Mouse (Mus musculus) heart, adult 8-10 months (tissue): ENCODE measurements around the gene Tlr5. TPM values are rescaled to one million over a fixed set of nuclear protein-coding genes. Genes with fewer than 3 reads are reported as not detected.

Source experiments
- DNase-seq: peaks from one replicate; pipeline ENCODE4 v3.0.0; 2022; ENCODE audit warnings: low spot score
- total RNA-seq, 4 experiments: library from RNA; stranded (reverse); gene quantifications; 2 replicates each; pipeline ENCODE4 v1.2.4; 2022

The Tlr5 gene
- total RNA-seq, 4 experiments from 2014 or later, result 0.69 to 1.1 (median 0.99) TPM

DNA sequence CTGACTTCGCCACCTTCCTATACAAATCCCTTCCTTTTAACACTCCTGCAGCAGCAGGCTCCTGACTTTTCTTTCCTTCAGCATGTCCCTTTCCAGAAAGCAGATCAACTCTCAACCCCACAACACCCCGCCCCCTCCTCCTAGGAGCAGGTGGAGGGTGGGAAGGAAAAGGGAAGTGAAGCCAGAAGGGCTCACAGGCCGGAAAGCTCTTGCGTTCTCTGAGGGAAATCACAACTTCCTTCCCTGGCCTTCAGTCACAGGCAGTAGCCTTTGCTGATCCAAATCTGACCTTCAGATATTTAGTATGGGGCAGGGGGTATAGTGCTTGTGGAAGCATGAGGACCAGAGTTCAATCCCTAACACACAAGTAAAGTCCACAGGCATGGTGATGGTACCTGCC lies 921 bp upstream of the Tlr5 start:
- DNase-seq, result peak; percentile 34

DNA sequence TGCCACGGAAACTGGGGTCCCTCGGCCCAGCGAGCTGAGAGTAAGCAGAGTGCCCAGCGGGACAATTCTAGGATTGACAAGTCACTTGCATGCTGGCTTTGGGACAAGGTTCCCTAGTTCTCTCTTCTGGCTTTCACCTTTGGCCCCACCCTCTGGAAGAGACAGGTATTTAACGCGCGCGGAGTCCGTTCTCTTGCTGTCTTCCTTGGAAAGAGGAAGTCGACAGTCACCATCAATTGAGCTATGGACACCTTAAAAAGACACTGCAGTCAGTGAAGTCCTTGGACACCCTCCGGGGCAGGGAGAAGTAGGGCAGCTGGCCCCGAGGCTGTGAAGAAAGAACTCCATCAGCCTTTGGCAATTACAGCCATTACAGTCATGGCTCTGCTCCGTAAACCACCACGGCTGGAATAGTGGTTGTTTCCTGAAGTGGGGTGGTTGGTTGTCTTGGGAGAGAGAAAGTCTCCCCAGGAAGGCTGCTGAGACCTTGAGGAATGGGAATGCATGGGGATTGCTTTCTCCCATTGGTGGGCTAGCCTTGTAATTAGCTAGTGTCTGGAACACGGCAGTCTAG lies 546 bp downstream of the Tlr5 start:
- no peak for DNase-seq

- DNase-seq, result no peak
Observed at GRCm38 (mm10) chr1:182956186-182956960, 1.8 kb downstream of the Tlr5 start.

- no peak for DNase-seq
Observed at GRCm38 (mm10) chr1:182957001-182957757, 2.6 kb downstream of the Tlr5 start.

- DNase-seq, result no peak
Observed at GRCm38 (mm10) chr1:182957826-182958544, 3.4 kb downstream of the Tlr5 start.

GRCm38 (mm10) chr1:182958824-182959223 lies 4.2 kb downstream of the Tlr5 start:
- DNase-seq, result no peak

GRCm38 (mm10) chr1:182959251-182959691 lies 4.7 kb downstream of the Tlr5 start:
- peak; percentile 18 for DNase-seq

DNA sequence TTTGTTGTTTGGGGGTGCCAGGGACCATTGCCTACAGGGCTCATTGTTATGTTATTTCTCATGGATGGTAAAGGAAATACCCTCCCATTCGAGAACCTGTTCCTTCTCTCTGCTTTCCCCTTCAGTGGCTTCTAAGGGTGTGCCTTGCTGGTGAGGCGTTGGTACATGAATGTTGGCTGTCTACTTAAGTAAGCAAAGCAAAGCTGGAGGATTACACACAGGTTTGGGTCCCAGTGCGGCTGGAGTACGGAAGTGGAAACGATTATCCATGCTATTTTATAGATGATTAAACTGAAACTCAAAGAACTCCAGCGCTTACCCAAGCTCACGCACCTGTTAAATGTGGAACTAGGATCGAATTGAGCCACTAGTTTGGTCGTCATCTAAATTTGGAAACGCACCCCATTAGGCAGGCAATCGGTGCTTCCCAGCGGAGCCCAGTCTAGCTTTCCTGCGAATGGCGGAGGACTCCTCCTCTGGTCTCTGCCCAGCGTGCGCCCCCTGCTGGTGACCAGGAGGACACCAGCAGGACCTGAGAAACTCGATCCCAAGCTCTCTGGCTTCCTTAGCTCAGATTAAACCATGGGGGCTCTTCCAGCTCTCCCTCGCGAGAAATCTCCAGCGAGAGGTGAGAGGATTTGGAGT lies 5.3 kb downstream of the Tlr5 start:
- peak; percentile 79 for DNase-seq

- no peak for DNase-seq
Observed at GRCm38 (mm10) chr1:182961076-182961475, 6.5 kb downstream of the Tlr5 start.

DNA sequence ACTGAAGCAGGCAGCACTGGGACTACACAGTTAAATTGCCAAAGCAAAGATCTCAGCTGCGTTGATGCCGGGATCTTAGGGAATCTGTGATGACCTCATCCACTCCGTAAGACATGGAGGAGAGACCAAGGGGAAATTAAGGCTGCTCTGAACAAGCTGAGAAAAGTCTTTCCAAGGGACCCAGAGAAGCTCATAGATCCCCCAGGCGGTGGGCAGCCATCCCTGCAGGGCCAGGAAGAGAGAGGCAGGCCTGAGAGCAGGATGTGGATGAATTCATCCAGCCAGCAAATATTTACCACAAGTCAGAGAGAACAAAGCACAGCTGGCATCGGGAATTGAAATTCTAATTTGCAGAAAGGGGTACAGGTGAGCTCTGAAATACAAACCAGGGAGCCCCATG lies 8.7 kb downstream of the Tlr5 start:
- DNase-seq, result no peak

DNA sequence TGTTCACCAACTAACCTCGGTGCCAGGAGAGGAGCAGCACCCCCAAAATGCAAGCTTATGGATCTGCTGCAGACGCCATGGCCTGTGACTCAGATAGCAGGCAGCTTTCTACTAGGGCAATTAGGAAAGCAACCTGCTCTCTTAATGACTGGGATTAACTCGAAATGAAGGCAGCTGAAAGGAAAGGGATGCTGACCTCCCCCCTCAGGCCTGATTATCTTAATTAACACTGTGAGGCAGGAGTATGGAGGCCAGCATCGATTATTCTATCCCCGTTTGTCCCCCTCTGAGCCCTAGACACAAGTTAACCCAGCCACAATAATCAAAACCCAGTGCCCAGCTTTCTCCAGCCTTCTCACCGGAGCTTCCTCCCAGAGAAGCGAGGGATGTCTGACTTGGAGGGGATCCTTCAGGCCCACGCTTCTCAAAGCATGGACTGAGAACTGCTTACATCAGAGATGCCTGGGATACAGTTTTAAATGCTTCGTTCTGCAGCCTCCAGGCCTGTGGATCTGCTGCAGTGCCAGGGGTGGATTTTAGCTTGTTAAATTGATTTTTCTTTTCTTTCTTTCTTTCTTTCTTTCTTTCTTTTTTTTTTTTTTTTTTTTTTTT lies 10.4 kb downstream of the Tlr5 start:
- no peak for DNase-seq

DNA sequence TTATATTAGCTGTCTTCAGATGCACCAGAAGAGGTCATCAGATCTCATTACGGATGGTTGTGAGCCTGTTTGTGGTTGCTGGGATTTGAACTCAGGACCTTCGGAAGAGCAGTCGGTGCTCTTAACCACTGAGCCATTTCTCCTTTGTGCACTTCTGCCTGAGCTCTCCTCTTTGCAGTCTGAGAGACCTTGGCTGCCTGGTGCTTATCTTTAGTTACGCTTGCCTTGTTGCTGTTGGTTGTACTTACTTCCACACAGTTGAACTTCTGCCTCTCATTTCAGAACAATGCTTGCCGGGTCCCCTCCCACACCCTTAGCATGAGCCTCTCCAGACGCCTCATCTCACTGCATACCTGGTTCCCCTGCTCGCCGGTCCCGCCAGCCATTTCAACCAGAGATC lies 14.1 kb downstream of the Tlr5 start:
- DNase-seq, result no peak

DNA sequence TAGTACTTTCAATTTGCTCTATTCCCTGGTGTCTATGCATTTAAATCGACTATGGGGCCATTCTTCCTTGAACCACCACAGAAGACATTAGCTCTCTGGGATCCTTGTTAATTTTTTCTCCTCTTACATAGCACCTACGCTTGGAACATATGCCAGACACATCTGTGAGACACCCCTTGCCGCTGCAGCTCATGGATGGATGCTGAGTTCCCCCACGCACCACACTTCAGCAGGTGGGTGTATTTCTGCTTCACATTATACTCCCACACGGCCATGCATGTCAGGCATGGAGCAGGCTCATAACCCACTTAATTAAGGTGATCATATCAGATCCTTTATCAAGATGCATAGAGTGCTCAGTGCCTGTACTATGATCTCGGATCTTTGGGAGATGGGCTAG lies 17.7 kb downstream of the Tlr5 start:
- no peak for DNase-seq

GRCm38 (mm10) chr1:182974826-182975225 lies 20.2 kb downstream of the Tlr5 start:
- no peak for DNase-seq

DNA sequence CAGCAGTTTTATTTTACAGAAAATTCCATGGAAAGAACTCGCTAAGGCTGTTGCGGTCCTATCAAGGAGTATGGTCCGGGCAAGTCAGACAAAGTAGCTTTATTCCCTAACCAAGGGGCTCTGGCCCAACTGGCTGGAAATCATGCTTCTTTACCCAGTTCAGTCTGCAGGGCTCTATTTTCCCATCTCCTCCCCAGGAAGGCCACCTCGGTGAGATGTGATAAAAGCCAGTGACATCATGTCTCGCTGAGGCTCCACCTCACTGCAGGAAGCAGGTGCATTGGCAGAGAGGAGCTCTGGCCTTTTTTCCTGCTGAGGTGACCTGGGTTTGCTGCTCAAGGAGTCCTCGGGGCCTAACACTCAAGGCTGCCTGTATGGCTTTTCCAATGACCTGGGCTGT lies 26.1 kb downstream of the Tlr5 start:
- no peak for DNase-seq

- DNase-seq, result peak; percentile 89
Observed at GRCm38 (mm10) chr1:182982995-182983394, 28.4 kb downstream of the Tlr5 start.

GRCm38 (mm10) chr1:182983496-182984127 lies 29.0 kb downstream of the Tlr5 start:
- DNase-seq, result no peak

GRCm38 (mm10) chr1:182986243-182986642 lies 31.7 kb downstream of the Tlr5 start:
- DNase-seq, result peak; percentile 35

- no peak for DNase-seq
Observed at GRCm38 (mm10) chr1:182986750-182987149, 32.2 kb downstream of the Tlr5 start.

DNA sequence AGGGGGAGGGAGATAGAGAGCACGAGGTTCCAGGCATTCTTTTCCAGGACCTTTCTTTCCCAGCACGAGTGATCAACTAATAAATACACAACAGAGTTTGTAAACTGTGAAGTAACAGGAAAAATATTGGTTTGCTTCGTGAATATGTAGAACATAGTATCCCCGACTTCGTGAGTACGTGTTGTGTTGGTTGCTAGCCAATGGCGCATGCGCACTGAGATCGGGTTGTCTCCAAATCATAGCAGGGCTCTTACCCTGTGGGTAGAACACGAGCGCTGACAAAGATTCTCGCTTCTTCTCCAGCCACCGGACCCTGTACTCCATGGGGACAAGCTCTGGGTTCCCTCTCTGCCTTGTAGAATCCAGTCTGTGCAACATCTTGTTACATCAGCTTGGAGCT lies 33.2 kb downstream of the Tlr5 start:
- no peak for DNase-seq

DNA sequence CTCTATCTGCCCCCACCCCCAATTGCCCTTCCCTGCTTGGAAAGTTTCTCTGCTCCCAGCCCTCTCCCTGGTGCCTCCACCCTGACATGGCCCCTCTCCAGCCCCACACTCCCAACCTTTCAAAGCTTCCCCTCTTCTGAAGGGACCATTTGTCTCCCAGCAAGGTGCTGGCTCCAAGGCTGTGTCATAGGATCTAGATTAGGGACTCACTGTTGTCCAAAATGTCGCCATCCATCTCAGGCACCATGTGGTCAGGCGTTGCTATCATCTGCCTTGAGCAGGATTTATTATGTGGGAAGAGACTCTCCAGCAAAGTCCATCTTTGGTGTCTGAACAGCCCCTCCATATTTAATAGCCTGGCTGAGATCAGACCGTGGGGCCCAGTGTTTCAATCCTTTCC lies 34.1 kb downstream of the Tlr5 start:
- DNase-seq, result no peak
